Mouse (Mus musculus): ENCODE measurements around the gene D430019H16Rik.

The D430019H16Rik gene

GRCm38 (mm10) chr12:105453670-105454257 is at the start of gene D430019H16Rik:
TSS of gene D430019H16Rik (plus strand) at chr12:105453856.
- peak; percentile 78 for DNase-seq

GRCm38 (mm10) chr12:105406008-105406407 is 47.6 kb upstream of the D430019H16Rik start:
- DNase-seq = no peak

- no peak for DNase-seq
Observed at GRCm38 (mm10) chr12:105413909-105414308, 39.7 kb upstream of the D430019H16Rik start.

- no peak for DNase-seq
Observed at GRCm38 (mm10) chr12:105420476-105420875, 33.2 kb upstream of the D430019H16Rik start.

- no peak for DNase-seq
Observed at GRCm38 (mm10) chr12:105426541-105426940, 27.1 kb upstream of the D430019H16Rik start.

- peak; percentile 81 for DNase-seq
Observed at GRCm38 (mm10) chr12:105427039-105427757, 26.5 kb upstream of the D430019H16Rik start.

- DNase-seq = no peak
Observed at GRCm38 (mm10) chr12:105431872-105432271, 21.8 kb upstream of the D430019H16Rik start.

- no peak for DNase-seq
Observed at GRCm38 (mm10) chr12:105432807-105433206, 20.8 kb upstream of the D430019H16Rik start.

GRCm38 (mm10) chr12:105438259-105438658 is 15.4 kb upstream of the D430019H16Rik start:
- DNase-seq = no peak

GRCm38 (mm10) chr12:105439976-105440375 is 13.7 kb upstream of the D430019H16Rik start:
- DNase-seq = no peak

- peak; percentile 43 for DNase-seq
Observed at GRCm38 (mm10) chr12:105443569-105443968, 10.1 kb upstream of the D430019H16Rik start.

GRCm38 (mm10) chr12:105445767-105446166 is 7.9 kb upstream of the D430019H16Rik start:
- DNase-seq = no peak

- DNase-seq = no peak
Observed at GRCm38 (mm10) chr12:105449239-105449638, 4.4 kb upstream of the D430019H16Rik start.

GRCm38 (mm10) chr12:105454258-105455062 is 804 bp downstream of the D430019H16Rik start:
- DNase-seq = no peak

- no peak for DNase-seq
Observed at GRCm38 (mm10) chr12:105455063-105455559, 1.5 kb downstream of the D430019H16Rik start.

GRCm38 (mm10) chr12:105458791-105459190 is 5.1 kb downstream of the D430019H16Rik start:
- no peak for DNase-seq

- no peak for DNase-seq
Observed at GRCm38 (mm10) chr12:105461066-105461465, 7.4 kb downstream of the D430019H16Rik start.

GRCm38 (mm10) chr12:105469026-105469425 is 15.4 kb downstream of the D430019H16Rik start:
- no peak for DNase-seq

GRCm38 (mm10) chr12:105475230-105475911 is 21.7 kb downstream of the D430019H16Rik start:
- DNase-seq = no peak

GRCm38 (mm10) chr12:105476453-105476852 is 22.8 kb downstream of the D430019H16Rik start:
- DNase-seq = peak; percentile 79

- DNase-seq = no peak
Observed at GRCm38 (mm10) chr12:105476993-105477392, 23.3 kb downstream of the D430019H16Rik start.

- no peak for DNase-seq
Observed at GRCm38 (mm10) chr12:105483503-105483902, 29.8 kb downstream of the D430019H16Rik start.

- DNase-seq = no peak
Observed at GRCm38 (mm10) chr12:105490227-105490626, 36.6 kb downstream of the D430019H16Rik start.

All from right cerebral cortex, postnatal 14 days (tissue).